Mouse (Mus musculus): Measurements from ENCODE around the gene Actbl2. TPM values are rescaled to one million over a fixed set of nuclear protein-coding genes. Genes with fewer than 3 reads are reported as not detected.

The Actbl2 gene
- polyA plus RNA-seq, 1 experiment from 2014 or later = 0.06 TPM

- no peak; the same call in 1 of the 2 replicates for ATAC-seq (ENCODE audit: insufficient read depth, low FRiP score, low read depth)
- no peak overlapping the region for H3K4me3 ChIP-seq (replicated peaks)
- H3K4me2 ChIP-seq = no peak overlapping the region
- 0 out of 2 replicates have a peak, but pooled peaks cover 5% of the 10 kb centered on the region for H3K4me1 ChIP-seq
- no peak overlapping the region for H3K27ac ChIP-seq
- H3K27me3 ChIP-seq (replicated peaks) = no peaks in the 10 kb centered on the region
- 77% methylated on average over 10 of the region's 10 CpGs for WGBS
- no peaks in the 10 kb centered on the region for H3K9me3 ChIP-seq
- H3K36me3 ChIP-seq = no peaks in the 10 kb centered on the region
- H3K9ac ChIP-seq = no peak overlapping the region
These were observed 31.9 kb downstream of the Actbl2 start for GRCm38 (mm10) chr13:111286461-111287385.

DNA sequence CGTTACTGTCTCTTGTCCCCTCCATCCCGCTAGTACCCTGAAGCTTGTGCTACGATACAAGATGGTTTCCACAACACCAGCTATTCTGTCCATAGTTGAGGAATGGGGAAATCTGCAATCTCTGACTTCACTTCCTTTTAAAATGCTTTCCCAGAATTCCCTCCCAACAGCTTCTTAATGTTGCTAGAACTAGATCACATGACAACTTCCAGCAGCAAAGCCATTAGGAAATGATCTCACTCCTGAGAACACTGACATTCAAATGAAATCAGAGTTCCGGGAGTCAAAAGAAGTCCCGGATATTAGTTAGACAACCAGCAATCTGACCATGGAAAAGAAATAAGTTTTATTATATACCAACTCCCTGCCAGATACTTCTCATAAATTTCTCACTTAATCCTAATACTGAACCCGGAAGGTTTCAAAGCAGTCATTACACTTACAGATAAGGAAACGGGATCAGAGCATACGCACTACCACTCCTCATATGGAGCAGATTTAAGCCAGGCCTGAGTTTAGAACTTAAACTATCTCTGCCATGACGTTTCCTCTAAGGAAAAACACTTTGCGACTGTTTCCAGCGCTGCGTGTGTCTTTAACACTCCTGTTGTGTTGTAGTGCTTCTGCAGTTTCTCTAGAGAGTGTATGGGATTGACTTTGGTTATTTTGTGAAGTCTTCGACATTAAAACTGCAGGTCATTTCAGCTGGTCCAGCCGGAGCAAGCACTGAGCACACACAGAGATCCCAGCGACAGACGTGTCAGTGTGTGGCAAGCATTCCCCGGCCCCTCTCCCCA is 36.5 kb downstream of the Actbl2 start:
- Histone ChIP-seq H3K9ac (no peak overlapping the region), H3K27me3 (replicated peaks) (no peaks in the 10 kb centered on the region), H3K36me3 (no peaks in the 10 kb centered on the region), H3K4me1 (0 out of 2 replicates have a peak, but pooled peaks cover 12% of the 10 kb centered on the region), H3K27ac (peak overlapping the region; percentile 80), H3K4me3 (replicated peaks) (no peak overlapping the region), H3K9me3 (no peaks in the 10 kb centered on the region), H3K4me2 (no peak overlapping the region)
- ATAC-seq (ENCODE audit: insufficient read depth, low FRiP score, low read depth) = no peak
- WGBS = 39% methylated on average over 17 of the region's 17 CpGs

DNA sequence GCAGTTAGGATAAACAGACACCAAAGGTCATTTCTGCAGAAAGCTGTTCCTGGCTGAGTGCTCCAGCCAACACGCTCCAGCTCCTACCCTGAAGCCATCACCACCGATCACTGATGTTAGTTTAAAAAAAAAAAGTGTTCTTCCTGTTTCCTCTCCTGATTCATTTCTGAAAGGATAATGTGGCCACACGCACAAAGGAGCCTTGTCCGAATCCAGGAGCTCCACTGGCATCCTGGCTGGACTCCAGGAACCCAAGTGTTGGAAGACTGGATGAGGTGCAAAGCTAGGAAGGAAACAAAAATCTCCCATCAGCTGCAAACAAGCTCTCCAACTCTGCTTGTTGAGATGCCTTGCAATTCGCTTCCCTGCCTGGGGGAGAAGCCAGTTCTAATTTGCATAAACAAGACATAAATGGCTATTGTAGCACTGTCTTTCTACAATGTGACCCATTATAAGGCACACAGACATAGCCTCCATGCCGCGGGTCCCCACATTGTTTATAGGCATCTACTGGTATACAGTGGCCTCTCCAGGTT is 37.2 kb downstream of the Actbl2 start:
- Histone ChIP-seq H3K27me3 (replicated peaks) (no peaks in the 10 kb centered on the region), H3K36me3 (no peaks in the 10 kb centered on the region), H3K27ac (peak overlapping the region; percentile 80), H3K9ac (no peak overlapping the region), H3K9me3 (no peaks in the 10 kb centered on the region), H3K4me2 (no peak overlapping the region), H3K4me3 (replicated peaks) (no peak overlapping the region), H3K4me1 (0 out of 2 replicates have a peak, but pooled peaks cover 10% of the 10 kb centered on the region)
- ATAC-seq (ENCODE audit: insufficient read depth, low FRiP score, low read depth) = no peak; the same call in 1 of the 2 replicates
- 44% methylated on average over 7 of the region's 7 CpGs for WGBS

GRCm38 (mm10) chr13:111293478-111293877 is 38.7 kb downstream of the Actbl2 start:
- 78% methylated on average over 2 of the region's 2 CpGs for WGBS
- H3K9me3 ChIP-seq = no peaks in the 10 kb centered on the region

DNA sequence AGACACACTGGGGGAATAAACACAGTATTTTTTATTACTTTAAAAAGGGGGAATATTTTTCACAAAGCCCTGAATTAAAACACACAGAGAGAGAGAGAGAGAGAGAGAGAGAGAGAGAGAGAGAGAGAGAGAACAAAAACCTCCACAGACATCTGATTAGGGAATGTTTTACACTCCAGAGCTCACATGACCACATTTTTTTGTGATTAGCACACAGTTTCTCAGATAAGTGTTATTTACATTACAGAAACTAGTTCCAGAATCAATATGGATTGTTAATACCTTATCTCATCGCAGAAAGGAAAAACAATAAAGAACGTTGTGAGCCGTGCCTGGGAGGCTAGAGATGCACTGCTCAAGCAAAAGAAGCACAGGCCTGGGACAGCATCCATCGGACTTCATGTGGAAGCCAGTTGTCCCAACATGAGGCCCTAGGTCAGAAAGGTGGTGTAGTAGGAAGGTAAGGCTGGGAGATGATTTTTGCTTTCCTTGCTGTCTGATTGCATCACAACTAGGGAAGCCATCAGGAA is 40.2 kb downstream of the Actbl2 start:
- H3K27ac ChIP-seq = no peak overlapping the region
- no peaks in the 10 kb centered on the region for H3K27me3 ChIP-seq (replicated peaks)
- H3K36me3 ChIP-seq = no peaks in the 10 kb centered on the region
- no peaks in the 10 kb centered on the region for H3K9me3 ChIP-seq
- no peak overlapping the region for H3K4me3 ChIP-seq (replicated peaks)
- WGBS = 32% methylated on average over 4 of the region's 4 CpGs
- H3K9ac ChIP-seq = no peak overlapping the region
- no peak overlapping the region for H3K4me2 ChIP-seq
- peak; percentile 68; the same call in 1 of the 2 replicates for ATAC-seq (ENCODE audit: insufficient read depth, low FRiP score, low read depth)
- H3K4me1 ChIP-seq = 0 out of 2 replicates have a peak, but pooled peaks cover 10% of the 10 kb centered on the region

More at GRCm38 (mm10) chr13:111293478-111293877, 38.7 kb downstream of the Actbl2 start:
- Histone ChIP-seq H3K4me1 (0 out of 2 replicates have a peak, but pooled peaks cover 10% of the 10 kb centered on the region), H3K27ac (no peak overlapping the region), H3K27me3 (replicated peaks) (no peaks in the 10 kb centered on the region), H3K36me3 (no peaks in the 10 kb centered on the region), H3K4me2 (no peak overlapping the region), H3K4me3 (replicated peaks) (no peak overlapping the region), H3K9ac (no peak overlapping the region)
- no peak for ATAC-seq (ENCODE audit: insufficient read depth, low FRiP score, low read depth)

- ATAC-seq (ENCODE audit: insufficient read depth, low FRiP score, low read depth) = peak; percentile 60
These were observed 41.2 kb downstream of the Actbl2 start for GRCm38 (mm10) chr13:111296029-111296428.

DNA sequence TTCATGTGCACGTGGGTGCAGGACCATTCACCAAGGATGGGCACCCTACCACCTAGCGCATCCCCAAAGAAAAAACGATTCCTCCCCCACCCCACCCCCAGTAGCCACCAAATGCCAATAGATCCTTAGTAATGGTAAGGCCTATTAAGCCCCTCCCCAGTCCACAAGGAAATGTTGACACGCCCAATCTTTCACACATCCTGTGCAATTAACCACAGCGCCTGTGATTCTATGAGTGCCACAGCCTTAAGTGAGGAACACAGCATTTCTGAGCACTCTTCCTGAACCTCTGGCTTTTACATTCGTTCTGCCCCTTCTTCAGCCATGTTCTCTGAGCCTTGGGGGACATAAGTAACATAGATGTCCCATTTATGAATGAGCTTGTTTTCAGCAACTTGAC is 42.8 kb downstream of the Actbl2 start:
- no peak overlapping the region for H3K9ac ChIP-seq
- no peak for ATAC-seq (ENCODE audit: insufficient read depth, low FRiP score, low read depth)
- no peak overlapping the region for H3K27ac ChIP-seq
- no peak overlapping the region for H3K4me3 ChIP-seq (replicated peaks)
- H3K9me3 ChIP-seq = no peaks in the 10 kb centered on the region
- no peaks in the 10 kb centered on the region for H3K27me3 ChIP-seq (replicated peaks)
- WGBS = 84% methylated on average over 6 of the region's 6 CpGs
- 0 out of 2 replicates have a peak, but pooled peaks cover 2% of the 10 kb centered on the region for H3K4me1 ChIP-seq
- no peak overlapping the region for H3K4me2 ChIP-seq
- H3K36me3 ChIP-seq = no peaks in the 10 kb centered on the region

More at GRCm38 (mm10) chr13:111296029-111296428, 41.2 kb downstream of the Actbl2 start:
- Histone ChIP-seq H3K4me3 (replicated peaks) (no peak overlapping the region), H3K4me2 (no peak overlapping the region), H3K9ac (no peak overlapping the region), H3K4me1 (0 out of 2 replicates have a peak, but pooled peaks cover 10% of the 10 kb centered on the region), H3K9me3 (no peaks in the 10 kb centered on the region), H3K27ac (peak overlapping the region; percentile 22; the same call in 1 of the 2 replicates), H3K27me3 (replicated peaks) (no peaks in the 10 kb centered on the region), H3K36me3 (no peaks in the 10 kb centered on the region)
- 51% methylated on average over 5 of the region's 5 CpGs for WGBS

GRCm38 (mm10) chr13:111299145-111299713 is 44.4 kb downstream of the Actbl2 start:
- Histone ChIP-seq H3K4me1 (0 out of 2 replicates have a peak, but pooled peaks cover 5% of the 10 kb centered on the region), H3K9ac (no peak overlapping the region), H3K27ac (no peak overlapping the region), H3K4me3 (replicated peaks) (no peak overlapping the region), H3K9me3 (no peaks in the 10 kb centered on the region), H3K36me3 (no peaks in the 10 kb centered on the region), H3K4me2 (no peak overlapping the region), H3K27me3 (replicated peaks) (no peaks in the 10 kb centered on the region)
- WGBS = 78% methylated on average over 8 of the region's 8 CpGs
- ATAC-seq (ENCODE audit: insufficient read depth, low FRiP score, low read depth) = no peak

- ATAC-seq (ENCODE audit: insufficient read depth, low FRiP score, low read depth) = no peak
- Histone ChIP-seq H3K36me3 (no peaks in the 10 kb centered on the region), H3K9ac (no peak overlapping the region), H3K27me3 (replicated peaks) (no peaks in the 10 kb centered on the region), H3K4me1 (0 out of 2 replicates have a peak, but pooled peaks cover 2% of the 10 kb centered on the region), H3K9me3 (no peaks in the 10 kb centered on the region), H3K27ac (no peak overlapping the region), H3K4me2 (no peak overlapping the region), H3K4me3 (replicated peaks) (no peak overlapping the region)
- 89% methylated on average over 3 of the region's 3 CpGs for WGBS
These were observed 46.0 kb downstream of the Actbl2 start for GRCm38 (mm10) chr13:111300846-111301245.

- Histone ChIP-seq H3K27ac (no peak overlapping the region), H3K4me2 (no peak overlapping the region), H3K9ac (no peak overlapping the region), H3K4me3 (replicated peaks) (no peak overlapping the region), H3K27me3 (replicated peaks) (no peaks in the 10 kb centered on the region), H3K4me1 (0 out of 2 replicates have a peak, but pooled peaks cover 2% of the 10 kb centered on the region), H3K36me3 (no peaks in the 10 kb centered on the region), H3K9me3 (no peaks in the 10 kb centered on the region)
- WGBS = 43% methylated on average over 2 of the region's 2 CpGs
- no peak for ATAC-seq (ENCODE audit: insufficient read depth, low FRiP score, low read depth)
These were observed 46.6 kb downstream of the Actbl2 start for GRCm38 (mm10) chr13:111301431-111301830.

DNA sequence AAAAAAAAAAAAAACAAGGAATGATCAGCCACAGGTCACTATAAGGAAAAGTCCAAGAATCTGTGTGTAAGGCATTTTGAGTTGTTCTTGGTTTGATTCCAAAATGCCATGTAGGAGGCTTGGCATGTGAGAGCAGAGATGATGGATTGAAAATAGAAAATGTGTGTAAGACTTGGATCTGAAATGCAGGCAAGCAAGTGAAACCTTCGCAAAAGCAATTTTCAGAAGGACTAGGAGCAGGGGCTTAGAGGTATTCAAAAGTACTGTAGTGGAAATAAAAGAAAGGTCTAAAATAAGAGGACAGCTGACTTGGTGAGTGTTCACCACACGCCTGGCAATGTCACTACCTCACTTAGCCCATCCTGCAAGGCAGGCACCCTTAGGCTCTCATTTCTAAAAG is 49.4 kb downstream of the Actbl2 start:
- no peaks in the 10 kb centered on the region for H3K36me3 ChIP-seq
- H3K9me3 ChIP-seq = no peaks in the 10 kb centered on the region
- no peak overlapping the region for H3K27ac ChIP-seq
- no peaks in the 10 kb centered on the region for H3K27me3 ChIP-seq (replicated peaks)
- H3K9ac ChIP-seq = no peak overlapping the region
- 79% methylated on average over 2 of the region's 2 CpGs for WGBS
- H3K4me2 ChIP-seq = no peak overlapping the region
- ATAC-seq (ENCODE audit: insufficient read depth, low FRiP score, low read depth) = no peak
- no peak overlapping the region for H3K4me3 ChIP-seq (replicated peaks)
- H3K4me1 ChIP-seq = 0 out of 2 replicates have a peak, but pooled peaks cover 2% of the 10 kb centered on the region

All from stomach, embryonic 15.5 days (tissue).